Mouse (Mus musculus) neural tube, embryonic 11.5 days (tissue): ENCODE measurements at regions not wholly inside any gene's neighbourhood (a gene's known extent, or its start where the extent isn't known, plus 50 kb on each side); places are given as distances from the start of the nearest gene placed in this dataset.

ENCODE experiments used
- ATAC-seq: fragments of 200-750 bp; cut with Nextera tagmentation; 2 replicates; pipeline ENCODE4 v1.8.0; 2017; ENCODE audit warnings: moderate number of reproducible peaks, mild to moderate bottlenecking, moderate TSS enrichment, moderate library complexity; ENCODE audit not compliant: insufficient read depth, low FRiP score, low TSS enrichment
- DNase-seq: peaks from one replicate; pipeline ENCODE4 v3.0.0-alpha.2; 2015; ENCODE audit warnings: low spot score
- H3K27ac ChIP-seq: fragments of 300-500 bp; sonication (generic); 2 replicates; pipeline ENCODE4 v1.5.1; 2014; ENCODE audit warnings: low read depth, mild to moderate bottlenecking, low read length
- H3K27me3 ChIP-seq: fragments of 300-500 bp; sonication (generic); 2 replicates; pipeline ENCODE4 v1.6.1; 2014; ENCODE audit warnings: mild to moderate bottlenecking, low read length, mixed read lengths; ENCODE audit not compliant: control insufficient read depth, insufficient read depth
- H3K36me3 ChIP-seq: fragments of 300-500 bp; sonication (generic); 2 replicates; pipeline ENCODE4 v1.6.1; 2014; ENCODE audit warnings: mild to moderate bottlenecking, low read length, moderate library complexity, mixed read lengths; ENCODE audit not compliant: control insufficient read depth, insufficient read depth
- H3K4me1 ChIP-seq: fragments of 300-500 bp; sonication (generic); 2 replicates; pipeline ENCODE4 v1.6.1; 2014; ENCODE audit warnings: low read length, mixed read lengths; ENCODE audit not compliant: control insufficient read depth, insufficient read depth
- H3K4me2 ChIP-seq: fragments of 300-500 bp; sonication (generic); 2 replicates; pipeline ENCODE4 v1.6.1; 2014; ENCODE audit warnings: low read depth, mild to moderate bottlenecking, moderate library complexity
- H3K4me3 ChIP-seq: fragments of 300-500 bp; sonication (generic); 2 replicates; pipeline ENCODE4 v1.5.1; 2014; ENCODE audit warnings: low read depth, low read length
- H3K9ac ChIP-seq: fragments of 300-500 bp; sonication (generic); 2 replicates; pipeline ENCODE4 v1.6.1; 2014; ENCODE audit warnings: mild to moderate bottlenecking, low read length
- H3K9me3 ChIP-seq: fragments of 300-500 bp; sonication (generic); 2 replicates; pipeline ENCODE4 v1.6.1; 2016; ENCODE audit warnings: low read length; ENCODE audit not compliant: control insufficient read depth
- WGBS: fragments of 180-500 bp; shearing (Covaris S2); extraction: QIAGEN DNeasy Blood & Tissue Kit; methylation state at CpG from one replicate; pipeline ENCODE4 v1.1.7; 2014; 5-methylcytosine and 5-hydroxymethylcytosine counted together

GRCm38 (mm10) chr13:113440137-113440536, 147.2 kb downstream of the BC067074 start:
- 92% methylated on average over 5 of the region's 5 CpGs for WGBS
- no peaks in the 10 kb centered on the region for H3K4me1 ChIP-seq
- H3K27me3 ChIP-seq: no peaks in the 10 kb centered on the region
- no peak overlapping the region for H3K4me3 ChIP-seq
- DNase-seq: no peak
- no peak for ATAC-seq
- no peak overlapping the region for H3K27ac ChIP-seq
- H3K9ac ChIP-seq: no peak overlapping the region
- no peak overlapping the region for H3K4me2 ChIP-seq
- no peaks in the 10 kb centered on the region for H3K36me3 ChIP-seq
- no peaks in the 10 kb centered on the region for H3K9me3 ChIP-seq

GRCm38 (mm10) chr13:113439516-113439915, 146.6 kb downstream of the BC067074 start:
- Histone ChIP-seq H3K9ac (no peak overlapping the region), H3K4me1 (no peaks in the 10 kb centered on the region), H3K9me3 (no peaks in the 10 kb centered on the region), H3K27ac (no peak overlapping the region), H3K4me3 (no peak overlapping the region), H3K27me3 (no peaks in the 10 kb centered on the region), H3K36me3 (no peaks in the 10 kb centered on the region), H3K4me2 (no peak overlapping the region)
- WGBS: 42% methylated on average over 7 of the region's 7 CpGs
- ATAC-seq: no peak
- DNase-seq: no peak

- Histone ChIP-seq H3K36me3 (no peaks in the 10 kb centered on the region), H3K27ac (no peak overlapping the region), H3K27me3 (no peaks in the 10 kb centered on the region), H3K9me3 (no peaks in the 10 kb centered on the region), H3K4me2 (no peak overlapping the region), H3K4me1 (no peaks in the 10 kb centered on the region), H3K9ac (no peak overlapping the region), H3K4me3 (no peak overlapping the region)
- 76% methylated on average over 2 of the region's 2 CpGs for WGBS
- DNase-seq (no peak), ATAC-seq (no peak)
Measured at GRCm38 (mm10) chr13:113438872-113439271, 145.9 kb downstream of the BC067074 start.

GRCm38 (mm10) chr13:113436288-113436687, 143.3 kb downstream of the BC067074 start:
- no peak overlapping the region for H3K4me2 ChIP-seq
- no peaks in the 10 kb centered on the region for H3K27me3 ChIP-seq
- ATAC-seq (no peak), DNase-seq (no peak)
- H3K9ac ChIP-seq: no peak overlapping the region
- no peaks in the 10 kb centered on the region for H3K9me3 ChIP-seq
- H3K4me3 ChIP-seq: no peak overlapping the region
- H3K4me1 ChIP-seq: no peaks in the 10 kb centered on the region
- H3K36me3 ChIP-seq: no peaks in the 10 kb centered on the region
- H3K27ac ChIP-seq: no peak overlapping the region
- WGBS: 85% methylated on average over 3 of the region's 3 CpGs

GRCm38 (mm10) chr13:113435117-113435516, 142.2 kb downstream of the BC067074 start:
- Histone ChIP-seq H3K36me3 (no peaks in the 10 kb centered on the region), H3K27ac (no peak overlapping the region), H3K4me2 (no peak overlapping the region), H3K4me1 (no peaks in the 10 kb centered on the region), H3K4me3 (no peak overlapping the region), H3K27me3 (no peaks in the 10 kb centered on the region), H3K9me3 (no peaks in the 10 kb centered on the region), H3K9ac (no peak overlapping the region)
- 86% methylated on average over 4 of the region's 4 CpGs for WGBS
- no peak for ATAC-seq
- DNase-seq: no peak

GRCm38 (mm10) chr13:113433456-113433855, 140.5 kb downstream of the BC067074 start:
- DNase-seq (no peak), ATAC-seq (no peak)
- Histone ChIP-seq H3K4me1 (no peaks in the 10 kb centered on the region), H3K9me3 (no peaks in the 10 kb centered on the region), H3K27me3 (no peaks in the 10 kb centered on the region), H3K36me3 (no peaks in the 10 kb centered on the region), H3K9ac (no peak overlapping the region), H3K4me3 (no peak overlapping the region), H3K27ac (no peak overlapping the region), H3K4me2 (no peak overlapping the region)
- 75% methylated on average over 5 of the region's 5 CpGs for WGBS

GRCm38 (mm10) chr13:113429615-113430014, 136.7 kb downstream of the BC067074 start:
- H3K27ac ChIP-seq: no peak overlapping the region
- no peak for DNase-seq
- H3K9me3 ChIP-seq: no peaks in the 10 kb centered on the region
- no peaks in the 10 kb centered on the region for H3K36me3 ChIP-seq
- no peak overlapping the region for H3K9ac ChIP-seq
- no peak overlapping the region for H3K4me3 ChIP-seq
- H3K4me1 ChIP-seq: no peaks in the 10 kb centered on the region
- no peak; the same call in 1 of the 2 replicates for ATAC-seq
- H3K27me3 ChIP-seq: no peaks in the 10 kb centered on the region
- WGBS: 41% methylated on average over 3 of the region's 3 CpGs
- no peak overlapping the region for H3K4me2 ChIP-seq
